Mouse (Mus musculus): ENCODE results near the gene Mmab. TPM values are rescaled to one million over a fixed set of nuclear protein-coding genes. Genes with fewer than 3 reads are reported as not detected.

Gene Mmab
- polyA plus RNA-seq, 1 experiment from 2014 or later, result 29.8 TPM

GRCm38 (mm10) chr5:114468007-114468406 lies 24.1 kb upstream of the Mmab start:
- Histone ChIP-seq H3K27ac (replicated peaks; ENCODE audit: low read depth, low read length) (no peak overlapping the region), H3K36me3 (ENCODE audit: control insufficient read depth, insufficient read depth, low read length) (no peaks in the 10 kb centered on the region), H3K4me2 (ENCODE audit: low read depth, severe bottlenecking) (peak overlapping the region; percentile 50; the same call in 1 of the 2 replicates), H3K9ac (ENCODE audit: low read length) (no peak overlapping the region), H3K4me3 (ENCODE audit: low read depth, low read length) (no peak overlapping the region), H3K9me3 (ENCODE audit: control insufficient read depth, low read length) (no peaks in the 10 kb centered on the region; the same call in 1 of the 2 replicates), H3K4me1 (ENCODE audit: control insufficient read depth, insufficient read depth, low read length) (peaks cover 20% of the 10 kb centered on the region), H3K27me3 (ENCODE audit: control insufficient read depth, insufficient read depth, low read length) (no peaks in the 10 kb centered on the region)
- WGBS, result 71% methylated on average over 4 of the region's 4 CpGs
- DNase-seq (ENCODE audit: low spot score), result no peak
- ATAC-seq (ENCODE audit: insufficient number of reproducible peaks, low FRiP score, low TSS enrichment, low read depth), result no peak

- Histone ChIP-seq H3K4me2 (ENCODE audit: low read depth, severe bottlenecking) (peak overlapping the region; percentile 50), H3K36me3 (ENCODE audit: control insufficient read depth, insufficient read depth, low read length) (no peaks in the 10 kb centered on the region), H3K27ac (replicated peaks; ENCODE audit: low read depth, low read length) (0 out of 2 replicates have a peak overlapping the region, but pooled peaks have one; percentile 21), H3K9ac (ENCODE audit: low read length) (peak overlapping the region; percentile 40), H3K27me3 (ENCODE audit: control insufficient read depth, insufficient read depth, low read length) (no peaks in the 10 kb centered on the region), H3K4me3 (ENCODE audit: low read depth, low read length) (peak overlapping the region; percentile 20; the same call in 1 of the 2 replicates), H3K4me1 (ENCODE audit: control insufficient read depth, insufficient read depth, low read length) (peaks cover 20% of the 10 kb centered on the region), H3K9me3 (ENCODE audit: control insufficient read depth, low read length) (no peaks in the 10 kb centered on the region; the same call in 1 of the 2 replicates)
- ATAC-seq (ENCODE audit: insufficient number of reproducible peaks, low FRiP score, low TSS enrichment, low read depth), result peak; percentile 28; the same call in 1 of the 2 replicates
- whole genome bisulfite sequencing, result 0% methylated on average over 12 of the region's 13 CpGs
- DNase-seq (ENCODE audit: low spot score), result peak; percentile 86
Observed at GRCm38 (mm10) chr5:114467430-114467829, 23.6 kb upstream of the Mmab start.

- Histone ChIP-seq H3K4me3 (ENCODE audit: low read depth, low read length) (peak overlapping the region; percentile 20; the same call in 1 of the 2 replicates), H3K4me1 (ENCODE audit: control insufficient read depth, insufficient read depth, low read length) (peaks cover 20% of the 10 kb centered on the region), H3K9ac (ENCODE audit: low read length) (peak overlapping the region; percentile 40), H3K27ac (replicated peaks; ENCODE audit: low read depth, low read length) (0 out of 2 replicates have a peak overlapping the region, but pooled peaks have one; percentile 21), H3K27me3 (ENCODE audit: control insufficient read depth, insufficient read depth, low read length) (no peaks in the 10 kb centered on the region), H3K9me3 (ENCODE audit: control insufficient read depth, low read length) (no peaks in the 10 kb centered on the region; the same call in 1 of the 2 replicates), H3K36me3 (ENCODE audit: control insufficient read depth, insufficient read depth, low read length) (no peaks in the 10 kb centered on the region), H3K4me2 (ENCODE audit: low read depth, severe bottlenecking) (peak overlapping the region; percentile 50)
- no peak for ATAC-seq (ENCODE audit: insufficient number of reproducible peaks, low FRiP score, low TSS enrichment, low read depth)
- peak; percentile 34 for DNase-seq (ENCODE audit: low spot score)
- WGBS, result 1% methylated on average over 11 of the region's 11 CpGs
Observed at GRCm38 (mm10) chr5:114467019-114467418, 23.2 kb upstream of the Mmab start.

GRCm38 (mm10) chr5:114465641-114466040 lies 21.8 kb upstream of the Mmab start:
- 45% methylated on average over 7 of the region's 7 CpGs for WGBS

GRCm38 (mm10) chr5:114464561-114464960 lies 20.7 kb upstream of the Mmab start:
- Histone ChIP-seq H3K4me1 (ENCODE audit: control insufficient read depth, insufficient read depth, low read length) (peaks cover 26% of the 10 kb centered on the region), H3K4me3 (ENCODE audit: low read depth, low read length) (no peak overlapping the region), H3K27me3 (ENCODE audit: control insufficient read depth, insufficient read depth, low read length) (no peaks in the 10 kb centered on the region), H3K4me2 (ENCODE audit: low read depth, severe bottlenecking) (no peak overlapping the region), H3K36me3 (ENCODE audit: control insufficient read depth, insufficient read depth, low read length) (no peaks in the 10 kb centered on the region), H3K9me3 (ENCODE audit: control insufficient read depth, low read length) (no peaks in the 10 kb centered on the region), H3K27ac (replicated peaks; ENCODE audit: low read depth, low read length) (no peak overlapping the region), H3K9ac (ENCODE audit: low read length) (no peak overlapping the region)
- 90% methylated on average over 2 of the region's 2 CpGs for WGBS
- DNase-seq (ENCODE audit: low spot score) (no peak), ATAC-seq (ENCODE audit: insufficient number of reproducible peaks, low FRiP score, low TSS enrichment, low read depth) (no peak)

More at GRCm38 (mm10) chr5:114465641-114466040, 21.8 kb upstream of the Mmab start:
- Histone ChIP-seq H3K9ac (ENCODE audit: low read length) (no peak overlapping the region), H3K27ac (replicated peaks; ENCODE audit: low read depth, low read length) (no peak overlapping the region), H3K36me3 (ENCODE audit: control insufficient read depth, insufficient read depth, low read length) (no peaks in the 10 kb centered on the region), H3K27me3 (ENCODE audit: control insufficient read depth, insufficient read depth, low read length) (no peaks in the 10 kb centered on the region), H3K4me2 (ENCODE audit: low read depth, severe bottlenecking) (no peak overlapping the region), H3K4me1 (ENCODE audit: control insufficient read depth, insufficient read depth, low read length) (peaks cover 26% of the 10 kb centered on the region), H3K4me3 (ENCODE audit: low read depth, low read length) (no peak overlapping the region), H3K9me3 (ENCODE audit: control insufficient read depth, low read length) (no peaks in the 10 kb centered on the region)
- DNase-seq (ENCODE audit: low spot score), result peak; percentile 65
- ATAC-seq (ENCODE audit: insufficient number of reproducible peaks, low FRiP score, low TSS enrichment, low read depth), result no peak

GRCm38 (mm10) chr5:114462067-114463040 lies 18.5 kb upstream of the Mmab start:
- Histone ChIP-seq H3K4me3 (ENCODE audit: low read depth, low read length) (no peak overlapping the region), H3K27ac (replicated peaks; ENCODE audit: low read depth, low read length) (no peak overlapping the region), H3K27me3 (ENCODE audit: control insufficient read depth, insufficient read depth, low read length) (no peaks in the 10 kb centered on the region), H3K36me3 (ENCODE audit: control insufficient read depth, insufficient read depth, low read length) (no peaks in the 10 kb centered on the region), H3K9me3 (ENCODE audit: control insufficient read depth, low read length) (no peaks in the 10 kb centered on the region), H3K9ac (ENCODE audit: low read length) (no peak overlapping the region), H3K4me1 (ENCODE audit: control insufficient read depth, insufficient read depth, low read length) (peaks cover 22% of the 10 kb centered on the region), H3K4me2 (ENCODE audit: low read depth, severe bottlenecking) (no peak overlapping the region)
- 87% methylated on average over 24 of the region's 24 CpGs for WGBS
- ATAC-seq (ENCODE audit: insufficient number of reproducible peaks, low FRiP score, low TSS enrichment, low read depth), result no peak
- DNase-seq (ENCODE audit: low spot score), result no peak

- Histone ChIP-seq H3K27ac (replicated peaks; ENCODE audit: low read depth, low read length) (no peak overlapping the region), H3K9me3 (ENCODE audit: control insufficient read depth, low read length) (no peaks in the 10 kb centered on the region), H3K9ac (ENCODE audit: low read length) (no peak overlapping the region), H3K4me1 (ENCODE audit: control insufficient read depth, insufficient read depth, low read length) (peaks cover 17% of the 10 kb centered on the region), H3K27me3 (ENCODE audit: control insufficient read depth, insufficient read depth, low read length) (no peaks in the 10 kb centered on the region), H3K4me3 (ENCODE audit: low read depth, low read length) (no peak overlapping the region), H3K36me3 (ENCODE audit: control insufficient read depth, insufficient read depth, low read length) (no peaks in the 10 kb centered on the region), H3K4me2 (ENCODE audit: low read depth, severe bottlenecking) (no peak overlapping the region)
- 9% methylated on average over 7 of the region's 7 CpGs for WGBS
- DNase-seq (ENCODE audit: low spot score) (peak; percentile 91), ATAC-seq (ENCODE audit: insufficient number of reproducible peaks, low FRiP score, low TSS enrichment, low read depth) (0 out of 2 replicates have a peak, but pooled peaks have one; percentile 52)
Observed at GRCm38 (mm10) chr5:114461238-114461637, 17.4 kb upstream of the Mmab start.

- no peaks in the 10 kb centered on the region; the same call in 1 of the 2 replicates for H3K36me3 ChIP-seq (ENCODE audit: control insufficient read depth, insufficient read depth, low read length)
- no peak overlapping the region for H3K4me2 ChIP-seq (ENCODE audit: low read depth, severe bottlenecking)
- no peak overlapping the region for H3K27ac ChIP-seq (replicated peaks; ENCODE audit: low read depth, low read length)
- H3K9me3 ChIP-seq (ENCODE audit: control insufficient read depth, low read length), result no peaks in the 10 kb centered on the region
- H3K4me1 ChIP-seq (ENCODE audit: control insufficient read depth, insufficient read depth, low read length), result peaks cover 6% of the 10 kb centered on the region; the same call in 1 of the 2 replicates
- WGBS, result 83% methylated on average over 16 of the region's 16 CpGs
- ATAC-seq (ENCODE audit: insufficient number of reproducible peaks, low FRiP score, low TSS enrichment, low read depth) (no peak), DNase-seq (ENCODE audit: low spot score) (no peak)
- no peak overlapping the region for H3K4me3 ChIP-seq (ENCODE audit: low read depth, low read length)
- H3K27me3 ChIP-seq (ENCODE audit: control insufficient read depth, insufficient read depth, low read length), result no peaks in the 10 kb centered on the region
- no peak overlapping the region for H3K9ac ChIP-seq (ENCODE audit: low read length)
Observed at GRCm38 (mm10) chr5:114456995-114457605, 13.2 kb upstream of the Mmab start.

All from limb, embryonic 11.5 days (tissue).